Mouse (Mus musculus) gonadal fat pad, adult 2 months (tissue): ENCODE measurements around the gene Kdelr3. TPM values are rescaled to one million over a fixed set of nuclear protein-coding genes. Genes with fewer than 3 reads are reported as not detected.

Experiments used
- DNase-seq: peaks from one replicate; pipeline ENCODE4 v3.0.0-alpha.2; 2012; ENCODE audit warnings: low read depth
- polyA plus RNA-seq: library from polyadenylated mRNA; depleted of rRNA; stranded (reverse); fragments of >200 nt; gene quantifications from 2 replicates; pipeline ENCODE4 v1.2.3, GENCODE M21; 2012; rRNA removed

The Kdelr3 gene
- polyA plus RNA-seq, 1 experiment = 28.6 TPM

DNA sequence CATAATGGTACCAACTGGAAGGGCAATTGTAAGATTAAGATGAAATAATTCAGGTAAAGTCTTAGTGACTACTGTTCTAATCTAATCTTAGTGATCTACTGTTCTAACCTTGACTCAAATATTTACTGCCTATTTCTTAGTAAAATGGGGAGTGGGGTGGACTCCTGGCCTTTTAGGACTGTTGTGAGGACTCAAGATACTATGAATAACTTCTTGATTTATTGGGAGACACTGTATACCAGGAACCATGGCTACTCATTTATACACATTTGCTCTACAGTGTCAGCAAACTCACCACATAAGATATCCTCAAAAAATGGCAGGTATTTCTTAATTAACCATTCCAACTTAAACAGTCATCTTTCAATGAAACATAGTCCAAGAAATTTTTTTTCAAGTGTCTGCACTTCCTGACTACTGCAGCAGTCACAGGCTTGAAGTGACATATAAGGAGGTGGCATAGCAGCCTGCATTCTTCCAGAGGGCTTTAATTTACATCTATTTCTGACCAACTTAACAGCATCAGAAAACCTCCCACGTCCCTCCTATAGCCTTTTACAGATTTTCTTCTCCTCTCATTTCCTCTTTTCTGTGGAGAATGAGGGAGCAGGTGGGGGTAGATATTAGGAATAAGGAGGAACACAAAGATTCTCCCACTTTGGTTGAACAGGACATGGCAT is 59.5 kb downstream of the Kdelr3 start:
- no peak for DNase-seq

DNA sequence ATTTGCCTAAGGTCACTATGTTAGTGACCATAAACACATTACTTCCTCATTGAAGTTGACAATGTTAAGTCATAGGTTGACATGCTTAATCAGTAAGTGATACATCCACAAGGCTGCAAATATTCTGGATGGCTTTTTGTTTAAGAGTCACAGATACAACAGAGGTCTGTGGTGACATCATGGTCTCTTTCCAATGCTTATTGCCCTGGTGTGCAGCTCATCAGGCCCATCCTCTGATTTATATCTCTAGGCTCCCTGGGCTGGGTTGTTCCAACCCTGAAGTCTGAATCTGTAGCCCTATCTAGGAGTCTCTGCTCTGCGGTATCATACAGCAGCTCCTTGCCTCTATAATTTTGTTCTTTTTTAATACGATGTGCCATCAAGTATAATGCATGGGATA is 60.7 kb downstream of the Kdelr3 start:
- DNase-seq = no peak

Other genes with a start within 250 kb of the Kdelr3 start
- 1.3 and 1.9 TPM in 2 replicates for gene Baiap2l2, start 230.9 kb upstream of the Kdelr3 start, polyA plus RNA-seq
- gene Pla2g6, start 188.0 kb upstream of the Kdelr3 start, polyA plus RNA-seq = 40.8 and 44.8 TPM in 2 replicates
- 3.1 and 3.7 TPM in 2 replicates for gene Maff, start 169.8 kb upstream of the Kdelr3 start, polyA plus RNA-seq
- 76.1 and 82.9 TPM in 2 replicates for gene Tmem184b, start 112.8 kb upstream of the Kdelr3 start, polyA plus RNA-seq
- 77.4 and 101 TPM in 2 replicates for gene Csnk1e, start 60.8 kb upstream of the Kdelr3 start, polyA plus RNA-seq
- gene Kcnj4, start 11.2 kb upstream of the Kdelr3 start, polyA plus RNA-seq = 0.06 TPM in 1 of 2 replicates, not detected in the other
- gene Ddx17, start 30.3 kb downstream of the Kdelr3 start, polyA plus RNA-seq = 342 and 345 TPM in 2 replicates
- gene Dmc1, start 88.7 kb downstream of the Kdelr3 start, polyA plus RNA-seq = 0.41 and 0.50 TPM in 2 replicates
- 2.6 and 2.7 TPM in 2 replicates for gene Fam227a, start 142.5 kb downstream of the Kdelr3 start, polyA plus RNA-seq
- 8.6 and 16.0 TPM in 2 replicates for gene Cby1, start 142.8 kb downstream of the Kdelr3 start, polyA plus RNA-seq
- 44.6 and 54.0 TPM in 2 replicates for gene Tomm22, start 154.4 kb downstream of the Kdelr3 start, polyA plus RNA-seq
- gene Josd1, start 171.5 kb downstream of the Kdelr3 start, polyA plus RNA-seq = 23.7 and 24.3 TPM in 2 replicates
- 27.7 and 37.8 TPM in 2 replicates for gene Gtpbp1, start 174.4 kb downstream of the Kdelr3 start, polyA plus RNA-seq
- 72.1 and 91.4 TPM in 2 replicates for gene Sun2, start 226.1 kb downstream of the Kdelr3 start, polyA plus RNA-seq